Mouse (Mus musculus): ENCODE data around the gene Fam45a.
A peak's percentile ranks its signal among the peaks of the same experiment; 100 is the strongest.

Fam45a gene

DNA sequence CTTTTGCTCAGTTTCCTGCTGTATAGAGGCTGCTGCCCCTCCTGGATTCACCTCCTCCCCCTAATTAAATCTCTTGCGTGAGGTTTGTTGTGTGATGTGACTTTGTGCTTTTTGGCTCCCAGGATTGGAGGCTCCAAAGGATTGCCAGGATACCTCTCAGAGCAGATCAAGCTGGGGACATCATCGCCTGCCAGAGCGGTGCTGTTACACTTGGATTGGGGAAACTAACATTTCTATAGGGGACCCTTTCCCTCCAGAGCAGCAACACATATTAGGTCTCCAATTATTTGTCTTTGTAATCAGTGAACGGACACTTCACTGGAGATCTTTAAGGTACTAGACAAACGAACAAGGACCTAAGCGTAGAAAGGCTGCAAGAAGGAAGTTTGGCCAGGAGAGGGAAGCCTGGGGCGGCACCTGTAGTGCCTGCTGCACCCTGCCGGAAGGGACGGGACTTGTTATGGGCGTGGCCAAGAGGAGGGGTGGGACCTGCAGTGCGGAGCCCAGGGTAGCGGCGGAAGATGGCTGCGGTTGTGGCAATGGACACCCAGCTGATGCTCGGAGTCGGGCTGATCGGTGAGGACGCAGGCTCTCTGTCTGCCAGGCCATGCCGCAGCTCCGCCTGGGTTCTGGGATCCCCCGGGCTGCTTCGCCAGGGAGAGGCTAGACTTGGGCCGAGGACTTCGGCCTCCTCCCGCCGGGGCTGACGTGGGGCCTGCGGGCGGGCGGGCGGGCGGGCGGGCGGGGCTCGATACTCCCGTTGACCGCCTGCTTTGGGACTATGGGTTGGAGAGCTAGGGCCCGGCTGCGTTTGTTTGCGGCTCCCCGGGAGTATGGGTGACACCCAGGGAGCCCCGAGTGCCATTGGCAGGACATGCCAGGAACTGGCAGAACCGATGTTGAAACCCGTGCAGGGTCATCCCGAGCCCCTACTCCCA lies at the start of gene Fam45a:
Gene Fam45a (plus strand): TSS at position 488 of the 938 bp plus-strand sequence.
- peak; percentile 94 for DNase-seq (ENCODE audit: low read depth)

DNA sequence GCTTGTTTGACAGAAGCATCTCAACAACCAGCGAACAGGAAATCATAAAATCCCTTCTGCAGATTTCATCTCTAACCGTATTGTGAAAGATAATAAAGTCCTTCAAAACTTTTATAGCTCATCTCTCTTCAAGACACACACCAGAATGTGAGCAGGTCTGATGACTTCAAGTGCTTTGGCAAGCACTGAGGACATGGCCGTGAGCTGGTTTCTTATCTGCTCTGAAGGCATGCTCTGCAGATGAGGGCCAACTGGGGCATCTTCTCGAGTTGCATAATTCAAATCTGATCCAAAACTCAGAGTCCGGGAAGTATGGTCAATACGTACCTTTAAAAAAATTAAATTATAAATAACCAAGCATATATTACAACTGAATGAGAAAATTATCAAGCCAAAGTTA lies 38.0 kb upstream of the Fam45a start:
- DNase-seq (ENCODE audit: low read depth) = no peak

GRCm38 (mm10) chr19:60782034-60782433 lies 29.4 kb upstream of the Fam45a start:
- no peak for DNase-seq (ENCODE audit: low read depth)

GRCm38 (mm10) chr19:60784712-60785111 lies 26.7 kb upstream of the Fam45a start:
- no peak for DNase-seq (ENCODE audit: low read depth)

- no peak for DNase-seq (ENCODE audit: low read depth)
These were observed 23.8 kb upstream of the Fam45a start for GRCm38 (mm10) chr19:60787465-60788150.

- peak; percentile 33 for DNase-seq (ENCODE audit: low read depth)
These were observed 23.0 kb upstream of the Fam45a start for GRCm38 (mm10) chr19:60788214-60788960.

DNA sequence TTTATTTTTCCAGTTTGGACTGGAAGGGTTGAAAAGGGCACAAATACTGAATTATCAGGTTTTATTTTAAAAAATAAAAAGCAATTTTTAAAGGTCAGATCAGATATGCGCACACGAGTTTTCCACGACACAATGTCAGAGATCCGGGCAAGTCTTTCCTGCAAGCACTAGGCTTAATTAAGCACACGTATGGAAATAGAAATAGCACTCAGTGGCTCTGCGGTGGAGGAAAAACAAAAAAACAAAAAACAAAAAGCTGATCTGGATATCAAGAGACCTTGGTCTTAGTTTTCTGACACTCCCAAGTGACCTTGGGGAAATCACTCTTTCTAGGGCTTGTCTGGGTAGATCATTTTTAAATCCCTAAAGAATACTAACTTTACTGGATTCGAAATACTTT lies 21.9 kb upstream of the Fam45a start:
- peak; percentile 36 for DNase-seq (ENCODE audit: low read depth)

GRCm38 (mm10) chr19:60789919-60790506 lies 21.4 kb upstream of the Fam45a start:
- peak; percentile 56 for DNase-seq (ENCODE audit: low read depth)

GRCm38 (mm10) chr19:60790551-60791161 lies 20.7 kb upstream of the Fam45a start, which contains the start of gene Eif3a:
TSS of gene Eif3a (minus strand) at chr19:60790658.
- DNase-seq (ENCODE audit: low read depth) = peak; percentile 93

DNA sequence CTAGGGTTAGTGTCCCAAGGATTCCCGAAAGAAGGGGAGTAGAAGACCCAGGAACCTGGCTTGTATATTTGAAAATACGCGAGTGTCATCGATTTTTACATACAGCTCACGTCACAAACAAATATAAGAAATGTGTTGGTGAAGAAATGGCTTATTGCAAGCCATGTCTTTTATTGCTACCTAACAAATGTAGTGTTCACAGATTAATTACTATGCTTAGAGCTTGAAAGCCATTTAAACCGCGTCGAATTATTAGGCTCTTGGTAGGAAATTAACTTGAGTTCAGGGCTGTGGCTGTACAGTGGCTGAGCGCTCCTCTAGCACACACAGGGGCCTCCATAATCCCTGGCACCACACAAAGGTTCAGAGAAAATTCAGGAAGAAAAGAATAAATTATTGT lies 20.2 kb upstream of the Fam45a start:
- no peak for DNase-seq (ENCODE audit: low read depth)

GRCm38 (mm10) chr19:60793170-60793707 lies 18.1 kb upstream of the Fam45a start:
- DNase-seq (ENCODE audit: low read depth) = no peak

DNA sequence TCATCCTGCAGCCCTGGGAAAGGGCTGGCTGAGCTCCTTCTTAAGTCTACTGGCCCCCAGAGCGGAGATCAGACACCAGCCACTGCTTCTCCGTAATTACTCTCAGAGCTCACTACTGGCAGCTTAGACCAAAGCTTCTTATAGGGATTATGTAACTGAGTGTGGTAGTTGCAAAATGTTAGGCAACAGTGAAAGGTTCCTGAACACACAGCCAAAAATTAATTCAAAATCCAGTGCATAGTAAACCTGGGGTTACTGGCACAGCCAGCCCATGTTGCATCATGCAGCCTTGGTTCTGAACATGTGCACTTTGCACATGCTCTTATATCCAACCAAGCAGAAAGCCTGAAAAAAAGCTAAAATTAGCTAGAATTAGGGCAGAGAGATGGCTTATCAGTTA lies 16.1 kb upstream of the Fam45a start:
- peak; percentile 81 for DNase-seq (ENCODE audit: low read depth)

DNA sequence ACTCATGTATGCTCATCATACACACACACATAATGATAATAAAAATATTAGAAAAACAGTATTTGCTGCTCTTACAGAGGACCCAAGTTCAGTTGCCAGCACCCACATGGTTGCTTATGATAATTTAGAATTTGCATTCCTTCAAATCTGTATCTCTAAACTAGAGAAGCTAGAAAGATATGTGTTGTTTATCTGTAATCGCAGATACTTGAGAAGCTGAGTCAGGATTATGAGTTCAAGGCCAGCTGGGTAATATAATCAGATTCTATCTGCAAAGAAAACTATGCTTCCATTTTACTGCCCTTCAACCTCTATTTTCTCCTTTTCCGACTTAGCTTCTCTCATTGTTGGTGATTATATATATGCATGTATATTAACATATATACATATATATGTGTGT lies 14.0 kb upstream of the Fam45a start:
- no peak for DNase-seq (ENCODE audit: low read depth)

- DNase-seq (ENCODE audit: low read depth) = peak; percentile 36
These were observed 11.4 kb upstream of the Fam45a start for GRCm38 (mm10) chr19:60799867-60800569.

GRCm38 (mm10) chr19:60804903-60805302 lies 6.5 kb upstream of the Fam45a start:
- DNase-seq (ENCODE audit: low read depth) = no peak

GRCm38 (mm10) chr19:60809927-60810326 lies 1.5 kb upstream of the Fam45a start:
- DNase-seq (ENCODE audit: low read depth) = no peak

DNA sequence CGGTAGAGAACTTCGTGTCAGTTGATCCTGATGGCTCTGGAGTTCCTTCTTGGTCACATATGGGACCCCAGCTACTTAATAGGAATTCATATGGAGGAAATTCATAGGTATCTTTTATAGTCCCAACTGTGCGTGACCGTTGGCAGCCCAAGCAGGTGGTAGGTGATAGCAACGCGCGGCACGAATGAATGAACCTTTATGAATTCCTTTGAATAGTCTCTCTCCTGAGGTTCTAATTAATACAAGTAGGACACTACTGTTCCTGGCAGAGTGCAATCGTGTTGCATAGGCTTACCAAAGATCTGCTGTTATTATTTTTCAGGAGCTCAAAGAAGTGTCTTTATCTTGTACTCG lies 628 bp downstream of the Fam45a start:
- DNase-seq (ENCODE audit: low read depth) = no peak

GRCm38 (mm10) chr19:60813133-60813532 lies 1.7 kb downstream of the Fam45a start:
- DNase-seq (ENCODE audit: low read depth) = no peak

DNA sequence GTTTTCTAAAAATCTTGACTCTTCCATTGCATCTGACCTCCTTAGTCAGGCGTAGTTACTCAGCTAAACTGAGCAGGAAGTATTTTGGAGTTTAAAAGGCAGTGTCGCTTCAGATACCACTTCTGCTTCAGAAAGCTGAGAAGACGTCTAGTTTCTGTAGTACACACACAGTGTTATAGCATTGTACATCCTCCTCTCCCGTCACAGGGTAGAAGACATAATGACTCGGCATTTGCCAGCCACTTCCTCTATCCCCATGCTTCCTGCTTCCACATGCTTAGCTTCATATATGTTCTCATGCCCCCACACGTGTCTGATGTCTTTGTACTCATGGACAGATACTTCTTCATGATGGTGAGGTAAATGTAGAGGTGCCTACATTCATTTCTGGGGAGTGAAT lies 7.3 kb downstream of the Fam45a start:
- DNase-seq (ENCODE audit: low read depth) = peak; percentile 54

DNA sequence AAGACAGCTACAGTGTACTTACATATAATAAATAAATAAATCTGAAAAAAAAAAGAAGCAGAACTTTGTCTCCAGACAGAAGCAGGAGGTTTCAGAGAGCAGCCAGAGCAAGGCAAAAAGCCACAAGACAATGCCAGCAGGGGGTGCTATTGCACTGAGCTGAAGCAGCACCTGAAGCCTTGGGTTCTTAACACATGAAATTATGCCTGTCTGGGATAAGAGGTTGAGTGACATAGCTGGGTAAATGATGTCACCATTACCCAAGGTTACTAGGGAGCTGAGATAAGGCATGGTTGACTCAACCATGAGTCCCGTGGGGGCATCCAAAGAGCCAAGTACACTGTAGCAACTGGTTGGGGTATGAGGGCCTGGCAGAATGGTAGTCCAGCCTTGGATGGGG lies 26.4 kb downstream of the Fam45a start:
- peak; percentile 81 for DNase-seq (ENCODE audit: low read depth)

DNA sequence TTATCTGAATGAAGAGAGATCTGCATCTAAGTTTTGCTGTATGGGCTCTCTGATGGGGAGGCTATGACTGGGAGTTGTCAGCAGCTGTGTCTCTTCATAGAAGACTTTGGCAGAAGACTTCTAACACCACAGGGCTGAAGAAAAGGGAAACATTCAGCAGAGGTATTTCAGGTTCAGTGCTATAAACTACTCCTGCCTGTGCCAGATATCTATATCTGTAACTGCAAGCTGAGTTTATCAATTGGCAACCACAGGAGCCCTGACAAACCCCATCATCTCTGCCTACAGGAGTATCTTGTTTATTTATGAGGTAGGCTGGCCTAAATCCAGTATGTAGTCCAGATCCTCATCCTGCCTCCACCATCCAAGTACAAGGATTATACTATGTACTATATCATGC lies 31.9 kb downstream of the Fam45a start:
- DNase-seq (ENCODE audit: low read depth) = no peak
